Mouse (Mus musculus): ENCODE measurements at regions not wholly inside any gene's neighbourhood (a gene's known extent, or its start where the extent isn't known, plus 50 kb on each side); places are given as distances from the start of the nearest gene placed in this dataset.

- TF ChIP-seq GATA1 (IDR thresholded peaks at IDR 0.05; ENCODE audit: low read length) = no peak
Observed at GRCm38 (mm10) chr2:21908813-21909480, 318.4 kb upstream of the Myo3a start.

- no peak for TF ChIP-seq GATA1 (IDR thresholded peaks at IDR 0.05; ENCODE audit: low read length)
Observed at GRCm38 (mm10) chr2:21909481-21909966, 317.8 kb upstream of the Myo3a start.

GRCm38 (mm10) chr2:21917804-21918690, 309.3 kb upstream of the Myo3a start:
- no peak for TF ChIP-seq GATA1 (IDR thresholded peaks at IDR 0.05; ENCODE audit: low read length)

- TF ChIP-seq GATA1 (IDR thresholded peaks at IDR 0.05; ENCODE audit: low read length) = no peak
Observed at GRCm38 (mm10) chr2:21919091-21919490, 308.2 kb upstream of the Myo3a start.

- TF ChIP-seq GATA1 (IDR thresholded peaks at IDR 0.05; ENCODE audit: low read length) = no peak
Observed at GRCm38 (mm10) chr2:21927656-21928055, 299.6 kb upstream of the Myo3a start.

- no peak for TF ChIP-seq GATA1 (IDR thresholded peaks at IDR 0.05; ENCODE audit: low read length)
Observed at GRCm38 (mm10) chr2:21939993-21940392, 287.3 kb upstream of the Myo3a start.

- TF ChIP-seq GATA1 (IDR thresholded peaks at IDR 0.05; ENCODE audit: low read length) = no peak
Observed at GRCm38 (mm10) chr2:21940797-21941487, 286.4 kb upstream of the Myo3a start.

- TF ChIP-seq GATA1 (IDR thresholded peaks at IDR 0.05; ENCODE audit: low read length) = no peak
Observed at GRCm38 (mm10) chr2:21941488-21942000, 285.8 kb upstream of the Myo3a start.

GRCm38 (mm10) chr2:21943676-21944075, 283.6 kb upstream of the Myo3a start:
- no peak for TF ChIP-seq GATA1 (IDR thresholded peaks at IDR 0.05; ENCODE audit: low read length)

- no peak for TF ChIP-seq GATA1 (IDR thresholded peaks at IDR 0.05; ENCODE audit: low read length)
Observed at GRCm38 (mm10) chr2:21946484-21946883, 280.8 kb upstream of the Myo3a start.

- TF ChIP-seq GATA1 (IDR thresholded peaks at IDR 0.05; ENCODE audit: low read length) = no peak
Observed at GRCm38 (mm10) chr2:21951279-21951678, 276.0 kb upstream of the Myo3a start.

GRCm38 (mm10) chr2:21956112-21956963, 271.0 kb upstream of the Myo3a start:
- no peak for TF ChIP-seq GATA1 (IDR thresholded peaks at IDR 0.05; ENCODE audit: low read length)

- no peak for TF ChIP-seq GATA1 (IDR thresholded peaks at IDR 0.05; ENCODE audit: low read length)
Observed at GRCm38 (mm10) chr2:21958365-21958764, 268.9 kb upstream of the Myo3a start.

- no peak for TF ChIP-seq GATA1 (IDR thresholded peaks at IDR 0.05; ENCODE audit: low read length)
Observed at GRCm38 (mm10) chr2:21958802-21959201, 268.5 kb upstream of the Myo3a start.
